Mouse (Mus musculus) CD4-positive helper T cell, adult 2 months (primary cell): ENCODE measurements at regions not wholly inside any gene's neighbourhood (a gene's known extent, or its start where the extent isn't known, plus 50 kb on each side); places are given as distances from the start of the nearest gene placed in this dataset.
A peak's percentile ranks its signal among the peaks of the same experiment; 100 is the strongest.

Experiments
- DNase-seq: peaks from one replicate; pipeline ENCODE4 v3.0.0-alpha.2; 2012; ENCODE audit warnings: low read depth, missing footprints, low spot score

DNA sequence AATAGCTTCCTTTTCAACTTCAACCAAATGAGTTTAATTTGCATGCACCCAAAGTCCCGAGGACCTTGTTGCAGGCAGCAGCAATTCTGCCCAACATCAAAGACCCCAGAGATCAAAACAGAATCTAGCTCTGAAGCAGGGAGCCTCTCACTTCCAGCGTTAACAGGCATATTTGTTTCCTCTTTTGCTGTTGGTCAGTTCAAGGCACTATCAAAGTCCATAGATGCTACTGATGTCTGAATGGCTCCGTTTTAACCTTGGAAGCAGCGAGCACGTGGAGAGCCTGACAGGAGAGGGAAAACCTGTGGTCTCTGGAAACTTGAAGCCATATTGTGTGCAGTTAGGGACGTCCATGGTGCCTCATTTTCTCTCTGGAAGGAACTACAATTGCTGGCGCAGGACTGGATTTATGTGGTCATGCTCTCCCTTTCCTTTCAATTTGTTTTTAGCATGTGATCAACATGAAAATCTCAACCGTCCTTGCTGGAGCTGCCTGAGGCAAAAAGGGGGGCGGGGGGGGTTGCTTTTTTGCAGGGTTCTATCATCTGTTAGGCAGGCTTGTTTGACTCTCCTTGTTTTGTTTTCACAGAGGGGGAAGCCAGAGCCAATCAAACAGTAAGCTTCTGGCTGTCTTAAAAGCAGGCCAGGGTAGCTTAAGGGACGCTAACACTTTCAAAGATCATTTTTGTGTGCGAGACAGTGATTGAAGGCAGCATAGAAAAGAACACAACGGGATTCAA is 338.4 kb downstream of the Btg1 start:
- peak; percentile 28 for DNase-seq

- no peak for DNase-seq
These were observed 339.1 kb downstream of the Btg1 start for GRCm38 (mm10) chr10:96955776-96956448.

DNA sequence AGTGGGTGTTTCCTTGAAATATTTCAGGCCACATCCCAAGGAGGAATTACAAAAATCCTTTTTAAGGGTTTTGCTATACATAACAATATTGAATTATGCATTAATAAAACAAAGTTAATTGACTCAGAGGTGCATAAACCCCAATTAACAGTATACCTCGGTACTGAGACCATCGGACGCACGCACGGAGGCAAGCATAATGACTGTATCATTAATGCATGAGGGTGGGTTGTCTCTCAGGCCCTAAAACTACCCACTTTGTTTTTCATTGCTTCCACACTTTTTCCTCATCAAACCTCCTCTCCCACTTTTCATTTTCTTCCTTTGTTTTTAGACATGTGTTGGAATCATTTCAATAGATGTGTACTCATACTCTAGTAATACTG is 339.6 kb downstream of the Btg1 start:
- DNase-seq: no peak

GRCm38 (mm10) chr10:96957019-96957418 is 340.2 kb downstream of the Btg1 start:
- DNase-seq: no peak

DNA sequence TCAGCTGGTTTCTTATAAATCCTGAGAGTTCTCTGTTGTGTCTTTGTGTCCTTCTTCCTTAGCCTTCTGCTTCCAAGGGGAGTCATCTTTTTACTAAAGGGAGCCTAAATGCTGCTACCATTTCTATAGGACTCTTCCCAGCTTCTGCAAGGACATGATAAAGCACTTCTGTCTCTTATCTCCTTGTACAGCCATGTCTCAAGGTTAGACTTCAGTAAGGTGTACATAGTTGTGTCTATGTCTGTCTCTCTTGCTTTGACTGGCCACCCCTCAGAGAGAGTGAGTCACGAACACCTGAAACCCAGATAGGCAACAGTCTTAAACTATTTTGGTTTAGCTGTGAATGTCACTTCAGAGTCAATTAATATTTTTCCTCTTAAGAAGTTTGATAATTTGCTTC is 353.0 kb downstream of the Btg1 start:
- no peak for DNase-seq

GRCm38 (mm10) chr10:96970737-96971136 is 353.9 kb downstream of the Btg1 start:
- no peak for DNase-seq

- no peak for DNase-seq
These were observed 355.0 kb downstream of the Btg1 start for GRCm38 (mm10) chr10:96971810-96972209.

GRCm38 (mm10) chr10:96974326-96974977 is 357.6 kb downstream of the Btg1 start:
- no peak for DNase-seq

DNA sequence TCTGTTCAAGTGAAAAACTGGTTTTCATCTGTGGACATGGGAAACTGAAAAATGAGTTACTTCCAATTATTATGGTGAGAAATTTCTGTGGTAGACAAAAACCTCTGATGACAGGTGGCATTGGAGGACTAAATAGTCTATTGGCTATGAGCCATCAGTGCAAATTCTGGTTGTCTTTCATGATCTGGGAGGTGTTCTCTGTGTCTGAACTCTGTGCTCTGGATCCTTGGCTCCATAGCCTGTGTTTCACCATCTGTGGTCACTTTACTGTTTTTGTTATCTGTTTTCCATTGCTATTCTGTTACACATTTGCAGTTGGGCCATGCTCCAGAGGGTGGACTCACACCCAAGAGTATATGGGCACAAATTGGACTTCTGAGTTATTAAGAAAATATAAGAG is 359.9 kb downstream of the Btg1 start:
- no peak for DNase-seq

DNA sequence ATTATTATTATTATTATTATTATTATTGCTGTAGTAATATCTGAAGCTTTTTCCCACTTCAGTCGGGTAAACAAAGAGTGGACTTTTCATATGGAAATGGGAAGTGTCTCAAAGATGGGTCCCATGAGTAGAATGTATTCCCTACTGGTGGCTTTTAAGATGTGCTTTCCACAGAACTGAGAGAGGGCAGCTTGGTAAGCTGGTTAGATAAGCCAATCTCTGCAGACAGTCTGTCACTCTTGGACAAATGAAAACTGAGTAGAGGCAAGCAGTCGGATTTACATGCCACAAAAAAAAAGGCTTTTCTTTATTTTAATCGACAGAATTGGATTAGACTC is 363.7 kb downstream of the Btg1 start:
- no peak for DNase-seq

- DNase-seq: no peak
These were observed 364.2 kb downstream of the Btg1 start for GRCm38 (mm10) chr10:96980832-96981515.

- no peak for DNase-seq
These were observed 364.7 kb downstream of the Btg1 start for GRCm38 (mm10) chr10:96981516-96981869.

DNA sequence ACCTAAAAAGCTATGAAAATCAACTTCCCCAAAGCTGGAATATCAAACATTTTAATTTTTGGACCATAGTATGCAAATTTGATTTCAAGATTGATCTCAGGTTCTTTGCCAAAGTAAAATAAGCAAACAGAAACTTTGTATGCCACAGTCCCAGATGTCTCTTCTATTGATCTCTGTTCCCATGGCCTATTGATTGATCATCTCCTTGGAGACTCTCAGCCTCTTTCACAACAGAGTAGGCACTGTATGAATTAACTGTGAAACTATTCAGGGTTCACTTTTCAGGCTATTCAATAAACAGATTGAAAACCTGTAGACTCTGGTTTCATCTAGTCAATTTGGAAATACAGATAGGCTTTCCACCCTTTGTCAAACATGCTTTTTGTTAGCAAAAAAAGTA is 384.1 kb downstream of the Btg1 start:
- DNase-seq: no peak

- no peak for DNase-seq
These were observed 392.1 kb downstream of the Btg1 start for GRCm38 (mm10) chr10:97008873-97009272.

DNA sequence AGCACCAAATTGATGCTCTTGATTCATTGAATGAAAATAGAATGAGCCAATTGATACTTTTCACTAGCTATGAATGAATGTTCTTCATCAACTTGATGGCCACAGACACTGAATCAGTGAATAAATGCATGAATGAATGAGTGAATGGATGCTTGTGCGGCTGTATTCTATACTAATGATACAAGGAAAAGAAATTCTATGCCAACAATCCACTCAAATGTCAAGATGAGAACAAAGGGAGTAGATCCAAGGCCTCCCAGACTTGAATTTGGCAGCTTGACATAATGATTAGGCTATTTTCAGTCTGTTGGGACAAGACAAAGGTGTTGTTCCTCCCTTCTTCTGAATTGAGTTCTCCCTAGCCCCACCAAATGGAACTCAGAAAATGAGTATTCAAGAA is 393.1 kb downstream of the Btg1 start:
- DNase-seq: no peak

- no peak for DNase-seq
These were observed 401.8 kb downstream of the Btg1 start for GRCm38 (mm10) chr10:97018641-97019040.

DNA sequence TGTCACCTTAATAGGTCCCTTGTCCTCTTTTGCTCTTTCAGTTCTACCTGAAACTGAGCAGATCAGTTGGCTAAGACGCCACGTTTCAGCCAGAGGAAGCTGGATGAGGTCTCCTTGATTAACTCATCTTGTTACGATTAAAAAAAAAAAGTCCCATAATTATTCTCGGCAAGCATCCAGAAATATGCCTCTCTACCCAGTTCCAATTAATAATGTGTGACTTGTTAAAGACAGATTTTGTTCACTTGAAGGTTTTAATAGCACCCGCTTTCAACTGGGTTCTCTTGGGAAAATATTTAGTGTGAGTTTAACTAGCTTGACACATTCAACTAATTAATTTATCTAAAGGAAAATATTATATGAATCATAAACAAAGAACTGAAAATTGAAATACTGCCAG is 412.0 kb downstream of the Btg1 start:
- no peak for DNase-seq

DNA sequence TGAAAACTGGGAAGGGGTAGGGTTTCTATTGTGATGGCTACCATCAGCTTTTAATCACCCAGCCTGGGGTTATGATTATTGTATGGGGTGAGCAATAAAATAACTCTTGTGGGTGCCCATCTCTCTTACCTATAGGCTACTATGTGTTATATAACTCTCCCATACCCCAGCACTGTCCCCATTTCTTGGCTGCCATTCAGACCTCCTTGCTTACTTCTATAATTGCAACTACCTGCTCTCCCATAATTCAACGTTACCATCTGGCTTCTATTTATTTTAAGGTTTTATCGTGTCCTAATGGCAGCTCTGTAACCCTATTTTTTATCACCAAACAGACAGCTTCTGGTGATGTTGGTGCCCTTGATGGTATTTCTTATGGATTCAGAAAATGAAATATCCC is 414.2 kb downstream of the Btg1 start:
- no peak for DNase-seq

DNA sequence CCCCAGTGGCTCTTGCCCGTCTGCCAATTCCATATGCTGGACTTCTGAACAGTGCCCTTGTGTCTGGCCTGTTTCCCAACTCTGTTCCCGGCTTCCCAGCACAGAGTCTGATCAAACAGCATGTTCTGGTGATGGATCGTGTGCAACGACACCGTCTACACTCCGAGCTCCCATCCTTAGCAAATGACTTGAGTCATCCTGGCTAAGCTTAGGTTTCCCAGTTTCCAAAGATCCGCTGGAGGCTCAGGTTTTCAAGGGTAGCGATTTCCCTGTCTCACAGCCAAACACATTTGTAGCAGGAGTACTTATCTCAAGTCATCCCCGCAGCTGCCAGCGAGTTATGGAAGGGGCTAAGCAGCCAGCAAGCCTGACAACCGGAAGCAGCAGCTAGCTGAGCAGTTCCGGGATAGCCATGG is 418.6 kb downstream of the Btg1 start:
- no peak for DNase-seq

DNA sequence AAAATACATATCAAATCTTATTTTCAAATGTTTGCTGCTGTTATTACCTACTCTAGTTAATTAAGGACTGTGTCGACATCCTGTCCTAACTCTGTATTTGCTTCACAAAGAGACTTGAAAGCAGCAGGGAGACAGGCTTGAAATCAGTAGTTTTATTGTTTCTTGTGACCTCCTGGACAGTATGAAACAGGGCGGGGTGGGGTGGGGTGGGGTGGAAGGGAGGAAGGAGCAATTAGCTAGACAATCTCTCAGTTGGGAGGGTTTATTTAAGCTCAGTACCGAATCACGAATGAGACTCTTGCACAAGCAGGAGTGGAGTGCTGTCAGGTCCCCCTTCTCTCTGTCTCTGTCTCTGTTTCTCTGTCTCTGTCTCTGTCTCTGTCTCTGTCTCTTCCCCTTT is 421.2 kb downstream of the Btg1 start:
- no peak for DNase-seq

DNA sequence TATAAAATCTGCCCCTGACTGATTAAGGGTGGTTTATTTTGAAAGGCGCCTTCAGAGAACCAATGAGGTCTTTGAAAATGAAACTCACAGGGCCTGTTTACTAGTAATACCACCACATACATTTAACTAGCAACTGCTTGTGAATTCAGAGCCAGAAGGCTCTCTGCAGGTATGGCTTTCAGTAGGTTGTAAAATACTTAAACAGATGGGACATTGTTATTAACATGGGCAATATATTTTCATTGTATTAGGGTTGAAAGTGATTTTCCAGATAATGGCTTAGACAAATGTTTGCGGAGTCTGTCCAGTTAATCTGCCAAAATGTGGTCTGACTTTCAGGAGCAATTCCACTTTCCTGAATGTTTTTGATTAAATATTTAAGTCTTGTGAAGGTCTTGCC is 430.8 kb downstream of the Btg1 start:
- no peak for DNase-seq

DNA sequence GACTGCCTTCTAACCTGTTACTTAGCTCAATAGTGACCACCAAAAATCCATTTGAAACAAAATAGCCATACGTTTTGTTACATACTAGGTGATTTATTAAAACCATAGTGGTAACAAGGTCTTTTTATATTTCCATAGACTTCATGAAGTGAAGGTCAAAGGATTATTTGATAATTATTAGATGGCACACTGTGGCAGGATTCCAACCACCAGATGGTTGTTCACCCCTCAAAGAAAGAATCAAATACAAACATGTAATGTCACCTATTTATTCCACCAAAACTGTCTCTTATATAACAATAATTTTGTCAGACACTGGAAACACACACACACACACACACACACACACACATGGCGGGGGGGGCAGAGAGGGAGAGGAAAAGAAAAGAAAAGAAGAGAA is 431.2 kb downstream of the Btg1 start:
- DNase-seq: no peak

DNA sequence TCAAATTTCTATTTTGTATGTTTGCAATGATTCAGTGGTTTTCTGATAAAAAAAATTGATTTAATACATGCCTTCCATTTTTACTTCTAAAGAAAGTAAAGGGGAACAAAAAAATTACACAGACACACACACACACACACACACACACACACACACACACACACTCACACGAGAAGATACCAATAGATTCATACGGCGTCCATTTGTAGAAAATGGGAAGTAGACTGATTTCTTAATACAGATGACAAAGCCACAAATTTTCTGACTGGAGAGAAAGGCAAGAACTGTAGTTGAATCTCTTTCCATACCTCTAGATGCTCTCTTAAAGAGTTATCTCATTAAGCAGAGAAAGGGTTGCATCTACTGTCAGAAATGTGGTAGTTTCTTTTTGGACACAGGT is 424.9 kb upstream of the Dcn start:
- no peak for DNase-seq
